In the genomic region with DNA sequence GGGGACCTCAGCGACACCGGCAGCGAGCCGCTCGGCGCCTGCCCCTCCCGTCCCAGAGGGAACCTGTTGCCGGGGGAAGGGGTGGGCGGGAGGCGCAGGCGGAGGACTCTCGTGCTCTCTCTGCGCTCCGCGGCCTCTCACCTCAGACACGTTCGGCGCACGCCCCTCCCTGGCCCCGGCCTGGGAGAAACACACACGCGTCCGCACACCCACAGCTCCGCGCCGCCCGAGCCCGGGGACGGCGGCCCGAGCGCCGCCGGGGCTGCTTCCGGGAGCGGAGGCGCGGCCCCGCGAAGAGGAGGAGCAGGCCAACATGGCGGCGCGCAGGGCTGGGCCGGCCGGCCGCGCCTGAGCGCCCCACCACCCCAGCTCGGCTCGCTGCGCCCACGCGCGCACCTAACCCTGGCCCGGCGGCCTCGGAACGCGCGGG, we compare ENCODE assay signal across 8 mouse cellular contexts. TPM values are rescaled to one million over a fixed set of nuclear protein-coding genes. Genes with fewer than 3 reads are reported as not detected.
A peak's percentile ranks its signal among the peaks of the same experiment; 100 is the strongest.
DNase-seq lines count a peak whose midpoint lies in the region; ATAC-seq and TF ChIP-seq lines count a peak whose summit lies in the region.

A gene (plus strand): TSS at position 293 of the 430 bp plus-strand sequence.

- peak within 1 kb of the TSS; percentile 92 for H3K4me3 ChIP-seq in embryonic fibroblast, embryonic 13.5 days (ENCODE audit: insufficient read depth, low read length)
- peak within 1 kb of the TSS; percentile 95 for H3K4me3 ChIP-seq in midbrain, postnatal 0 days (ENCODE audit: low read depth, low read length)
- peak within 1 kb of the TSS; percentile 98 for H3K4me3 ChIP-seq in spleen, adult 2 months (ENCODE audit: extremely low read depth, insufficient read depth, insufficient read length)

- peak; percentile 85 for TF ChIP-seq POLR2A in embryonic fibroblast, embryonic 13.5 days (IDR thresholded peaks at IDR 0.05; ENCODE audit: low read depth, low read length)
- peak; percentile 76 for TF ChIP-seq POLR2A in spleen, adult 2 months (IDR thresholded peaks at IDR 0.05; ENCODE audit: low read depth, low read length)

- no peaks in the 10 kb centered on the region for H3K27me3 ChIP-seq in midbrain, postnatal 0 days (ENCODE audit: insufficient read depth, low read length)
- H3K27me3 ChIP-seq in spleen, adult 2 months (ENCODE audit: control insufficient read depth, insufficient read depth, low read length): 0 out of 2 replicates have a peak, but pooled peaks cover 1% of the 10 kb centered on the region

- H3K4me1 ChIP-seq in embryonic fibroblast, embryonic 13.5 days (ENCODE audit: control insufficient read depth, insufficient read depth, low read length): peaks cover 9% of the 10 kb centered on the region
- peaks cover 16% of the 10 kb centered on the region; the same call in 1 of the 2 replicates for H3K4me1 ChIP-seq in midbrain, postnatal 0 days (ENCODE audit: insufficient read depth, low read length)
- peaks cover 27% of the 10 kb centered on the region for H3K4me1 ChIP-seq in spleen, adult 2 months (ENCODE audit: control insufficient read depth, insufficient read depth, insufficient read length)

- H3K36me3 ChIP-seq in midbrain, postnatal 0 days (ENCODE audit: insufficient read depth, low read length): no peaks in the 10 kb centered on the region
- no peaks in the 10 kb centered on the region for H3K36me3 ChIP-seq in spleen, adult 2 months (ENCODE audit: control insufficient read depth, insufficient read depth, low read length)

- no peaks in the 10 kb centered on the region for H3K9me3 ChIP-seq in midbrain, postnatal 0 days (ENCODE audit: low read length)

- no peak for TF ChIP-seq CTCF in embryonic fibroblast, embryonic 13.5 days (IDR thresholded peaks at IDR 0.05; ENCODE audit: borderline replicate concordance, insufficient read depth, low read length)
- no peak for TF ChIP-seq CTCF in midbrain, postnatal 0 days (IDR thresholded peaks at IDR 0.05)
- TF ChIP-seq CTCF in spleen, adult 2 months (IDR thresholded peaks at IDR 0.05; ENCODE audit: extremely low read depth, insufficient read depth, insufficient read length, insufficient replicate concordance): no peak

- H3K27ac ChIP-seq in embryonic fibroblast, embryonic 13.5 days (ENCODE audit: insufficient read depth, low read length): peak within 1 kb of the TSS; percentile 75
- peak within 1 kb of the TSS; percentile 88 for H3K27ac ChIP-seq in midbrain, postnatal 0 days (ENCODE audit: low read depth, low read length)
- peak within 1 kb of the TSS; percentile 98 for H3K27ac ChIP-seq in spleen, adult 2 months (ENCODE audit: insufficient read depth, low read length)

- H3K4me2 ChIP-seq in midbrain, postnatal 0 days (ENCODE audit: low read depth, low read length, poor library complexity, severe bottlenecking): peak within 1 kb of the TSS; percentile 87

- peak within 1 kb of the TSS; percentile 98 for H3K9ac ChIP-seq in midbrain, postnatal 0 days (replicated peaks; ENCODE audit: low read length, poor library complexity, severe bottlenecking)

- under 1% methylated on average over 46 of the region's 60 CpGs for WGBS in midbrain, postnatal 0 days
- WGBS in spleen, adult 2 months: under 1% methylated on average over 53 of the region's 60 CpGs

- peak; percentile 81 for ATAC-seq in midbrain, postnatal 0 days (ENCODE audit: low FRiP score)

- DNase-seq in 416B (ENCODE audit: low read depth) (peak; percentile 57), liver (peak; percentile 84)
- peak; percentile 38 to 54 for DNase-seq in adrenal gland, postnatal 4 days (ENCODE audit: low spot score in 2 of 2)
- DNase-seq in heart, adult 9 months (ENCODE audit: low spot score in 2 of 2): peak; percentile 69 to 81
- DNase-seq in kidney, adult 9 months: peak; percentile 77
- DNase-seq in midbrain, postnatal 0 days (ENCODE audit: low spot score): peak; percentile 72
- peak; percentile 46 to 75 for DNase-seq in spleen, adult 2 months (ENCODE audit: low read depth in 1 of 2, low spot score in 2 of 2)

RNA-seq across cellular contexts. Expression of the gene that starts here (rescaled TPM):
- 10 to 100 TPM; 38.6 to 42.1 TPM for total RNA-seq in adrenal gland, postnatal 4 days (2021)
- polyA plus RNA-seq in embryonic fibroblast, embryonic 13.5 days (2011; ENCODE audit: insufficient read length, low read depth, missing spikeins): 31.1 and 35.4 TPM in 2 replicates
- total RNA-seq in midbrain, postnatal 0 days (2014; rRNA removed): 28.6 and 36.1 TPM in 2 replicates
- polyA plus RNA-seq in midbrain, postnatal 0 days (2015; fragmentation: Nextera tagmentation; extraction: Ambion mirVana): 6.6 and 10.2 TPM in 2 replicates
- polyA plus RNA-seq in spleen, adult 2 months (2012; rRNA removed): 12.1 and 12.8 TPM in 2 replicates

Comparison
In these comparisons a context has a peak if more than half of its experiments do, and no peak if none do; other contexts are left out.
1. Peak in every context shown above with its lines: DNase-seq, ATAC-seq, H3K4me3 ChIP-seq and H3K27ac ChIP-seq.